Mouse (Mus musculus): ENCODE results near the gene Med12l. TPM values are rescaled to one million over a fixed set of nuclear protein-coding genes. Genes with fewer than 3 reads are reported as not detected.

Gene Med12l
- polyA plus RNA-seq, 1 experiment from 2014 or later, result 5.5 TPM

GRCm38 (mm10) chr3:59168476-59168875 is 162.9 kb downstream of the Med12l start:
- no peak overlapping the region for H3K27ac ChIP-seq (ENCODE audit: low read depth, low read length)
- H3K4me3 ChIP-seq (ENCODE audit: low read depth, low read length), result no peak overlapping the region
- H3K4me2 ChIP-seq (ENCODE audit: low read depth, low read length, severe bottlenecking), result no peak overlapping the region
- DNase-seq (ENCODE audit: low spot score) (no peak), ATAC-seq (replicated peaks; ENCODE audit: low FRiP score) (no peak)
- WGBS, result 89% methylated on average over 6 of the region's 6 CpGs
- H3K27me3 ChIP-seq (ENCODE audit: control insufficient read depth, insufficient read depth, low read length), result no peaks in the 10 kb centered on the region
- no peaks in the 10 kb centered on the region for H3K36me3 ChIP-seq (ENCODE audit: control insufficient read depth, insufficient read depth, low read length)
- H3K4me1 ChIP-seq (replicated peaks; ENCODE audit: control insufficient read depth, insufficient read depth, low read length), result no peaks in the 10 kb centered on the region
- no peak overlapping the region for H3K9ac ChIP-seq (ENCODE audit: low read length)
- H3K9me3 ChIP-seq (ENCODE audit: control insufficient read depth, low read length), result no peaks in the 10 kb centered on the region

- Histone ChIP-seq H3K4me1 (replicated peaks; ENCODE audit: control insufficient read depth, insufficient read depth, low read length) (no peaks in the 10 kb centered on the region), H3K4me2 (ENCODE audit: low read depth, low read length, severe bottlenecking) (no peak overlapping the region), H3K27ac (ENCODE audit: low read depth, low read length) (no peak overlapping the region), H3K4me3 (ENCODE audit: low read depth, low read length) (no peak overlapping the region), H3K27me3 (ENCODE audit: control insufficient read depth, insufficient read depth, low read length) (no peaks in the 10 kb centered on the region), H3K9me3 (ENCODE audit: control insufficient read depth, low read length) (no peaks in the 10 kb centered on the region), H3K9ac (ENCODE audit: low read length) (no peak overlapping the region), H3K36me3 (ENCODE audit: control insufficient read depth, insufficient read depth, low read length) (no peaks in the 10 kb centered on the region)
- ATAC-seq (replicated peaks; ENCODE audit: low FRiP score) (no peak), DNase-seq (ENCODE audit: low spot score) (no peak)
- WGBS, result 83% methylated on average over 4 of the region's 4 CpGs
Observed at GRCm38 (mm10) chr3:59169215-59169614, 163.6 kb downstream of the Med12l start.

GRCm38 (mm10) chr3:59169921-59170627 is 164.4 kb downstream of the Med12l start:
- no peak overlapping the region for H3K9ac ChIP-seq (ENCODE audit: low read length)
- H3K27me3 ChIP-seq (ENCODE audit: control insufficient read depth, insufficient read depth, low read length), result no peaks in the 10 kb centered on the region
- H3K4me2 ChIP-seq (ENCODE audit: low read depth, low read length, severe bottlenecking), result no peak overlapping the region
- H3K4me1 ChIP-seq (replicated peaks; ENCODE audit: control insufficient read depth, insufficient read depth, low read length), result no peaks in the 10 kb centered on the region
- no peak overlapping the region for H3K27ac ChIP-seq (ENCODE audit: low read depth, low read length)
- WGBS, result 60% methylated on average over 2 of the region's 2 CpGs
- ATAC-seq (replicated peaks; ENCODE audit: low FRiP score), result no peak
- DNase-seq (ENCODE audit: low spot score), result no peak
- no peaks in the 10 kb centered on the region for H3K36me3 ChIP-seq (ENCODE audit: control insufficient read depth, insufficient read depth, low read length)
- H3K4me3 ChIP-seq (ENCODE audit: low read depth, low read length), result no peak overlapping the region
- no peaks in the 10 kb centered on the region for H3K9me3 ChIP-seq (ENCODE audit: control insufficient read depth, low read length)

- ATAC-seq (replicated peaks; ENCODE audit: low FRiP score), result no peak
Observed at GRCm38 (mm10) chr3:59174426-59175154, 169.0 kb downstream of the Med12l start.

GRCm38 (mm10) chr3:59175234-59175633 is 169.6 kb downstream of the Med12l start:
- Histone ChIP-seq H3K4me2 (ENCODE audit: low read depth, low read length, severe bottlenecking) (no peak overlapping the region), H3K27me3 (ENCODE audit: control insufficient read depth, insufficient read depth, low read length) (no peaks in the 10 kb centered on the region), H3K4me1 (replicated peaks; ENCODE audit: control insufficient read depth, insufficient read depth, low read length) (no peaks in the 10 kb centered on the region), H3K9me3 (ENCODE audit: control insufficient read depth, low read length) (no peaks in the 10 kb centered on the region), H3K36me3 (ENCODE audit: control insufficient read depth, insufficient read depth, low read length) (no peaks in the 10 kb centered on the region), H3K9ac (ENCODE audit: low read length) (no peak overlapping the region), H3K27ac (ENCODE audit: low read depth, low read length) (no peak overlapping the region), H3K4me3 (ENCODE audit: low read depth, low read length) (no peak overlapping the region)
- no peak for ATAC-seq (replicated peaks; ENCODE audit: low FRiP score)
- no peak for DNase-seq (ENCODE audit: low spot score)
- WGBS, result 47% methylated on average over 5 of the region's 5 CpGs

More at GRCm38 (mm10) chr3:59174426-59175154, 169.0 kb downstream of the Med12l start:
- H3K27me3 ChIP-seq (ENCODE audit: control insufficient read depth, insufficient read depth, low read length), result no peaks in the 10 kb centered on the region
- H3K9ac ChIP-seq (ENCODE audit: low read length), result no peak overlapping the region
- H3K36me3 ChIP-seq (ENCODE audit: control insufficient read depth, insufficient read depth, low read length), result no peaks in the 10 kb centered on the region
- H3K4me3 ChIP-seq (ENCODE audit: low read depth, low read length), result no peak overlapping the region
- WGBS, result 84% methylated on average over 6 of the region's 6 CpGs
- no peak overlapping the region for H3K27ac ChIP-seq (ENCODE audit: low read depth, low read length)
- H3K9me3 ChIP-seq (ENCODE audit: control insufficient read depth, low read length), result no peaks in the 10 kb centered on the region
- no peak overlapping the region for H3K4me2 ChIP-seq (ENCODE audit: low read depth, low read length, severe bottlenecking)
- no peak for DNase-seq (ENCODE audit: low spot score)
- H3K4me1 ChIP-seq (replicated peaks; ENCODE audit: control insufficient read depth, insufficient read depth, low read length), result no peaks in the 10 kb centered on the region

- Histone ChIP-seq H3K36me3 (ENCODE audit: control insufficient read depth, insufficient read depth, low read length) (no peaks in the 10 kb centered on the region), H3K4me2 (ENCODE audit: low read depth, low read length, severe bottlenecking) (no peak overlapping the region), H3K9ac (ENCODE audit: low read length) (no peak overlapping the region), H3K27ac (ENCODE audit: low read depth, low read length) (no peak overlapping the region), H3K4me3 (ENCODE audit: low read depth, low read length) (no peak overlapping the region), H3K27me3 (ENCODE audit: control insufficient read depth, insufficient read depth, low read length) (no peaks in the 10 kb centered on the region), H3K9me3 (ENCODE audit: control insufficient read depth, low read length) (no peaks in the 10 kb centered on the region), H3K4me1 (replicated peaks; ENCODE audit: control insufficient read depth, insufficient read depth, low read length) (no peaks in the 10 kb centered on the region)
- ATAC-seq (replicated peaks; ENCODE audit: low FRiP score) (no peak), DNase-seq (ENCODE audit: low spot score) (no peak)
- whole genome bisulfite sequencing, result 68% methylated on average over 5 of the region's 5 CpGs
Observed at GRCm38 (mm10) chr3:59176871-59177270, 171.2 kb downstream of the Med12l start.

- H3K36me3 ChIP-seq (ENCODE audit: control insufficient read depth, insufficient read depth, low read length), result no peaks in the 10 kb centered on the region
- DNase-seq (ENCODE audit: low spot score) (no peak), ATAC-seq (replicated peaks; ENCODE audit: low FRiP score) (no peak)
- no peaks in the 10 kb centered on the region for H3K4me1 ChIP-seq (replicated peaks; ENCODE audit: control insufficient read depth, insufficient read depth, low read length)
- H3K4me3 ChIP-seq (ENCODE audit: low read depth, low read length), result no peak overlapping the region
- no peak overlapping the region for H3K4me2 ChIP-seq (ENCODE audit: low read depth, low read length, severe bottlenecking)
- H3K9me3 ChIP-seq (ENCODE audit: control insufficient read depth, low read length), result no peaks in the 10 kb centered on the region
- H3K27me3 ChIP-seq (ENCODE audit: control insufficient read depth, insufficient read depth, low read length), result no peaks in the 10 kb centered on the region
- 69% methylated on average over 5 of the region's 5 CpGs for WGBS
- no peak overlapping the region for H3K9ac ChIP-seq (ENCODE audit: low read length)
- no peak overlapping the region for H3K27ac ChIP-seq (ENCODE audit: low read depth, low read length)
Observed at GRCm38 (mm10) chr3:59181134-59181533, 175.5 kb downstream of the Med12l start.

GRCm38 (mm10) chr3:59182129-59182528 is 176.5 kb downstream of the Med12l start:
- no peaks in the 10 kb centered on the region for H3K36me3 ChIP-seq (ENCODE audit: control insufficient read depth, insufficient read depth, low read length)
- H3K4me2 ChIP-seq (ENCODE audit: low read depth, low read length, severe bottlenecking), result no peak overlapping the region
- peak; percentile 49; the same call in 1 of the 2 replicates for ATAC-seq (replicated peaks; ENCODE audit: low FRiP score)
- H3K4me3 ChIP-seq (ENCODE audit: low read depth, low read length), result no peak overlapping the region
- H3K27ac ChIP-seq (ENCODE audit: low read depth, low read length), result no peak overlapping the region
- no peaks in the 10 kb centered on the region for H3K9me3 ChIP-seq (ENCODE audit: control insufficient read depth, low read length)
- H3K27me3 ChIP-seq (ENCODE audit: control insufficient read depth, insufficient read depth, low read length), result no peaks in the 10 kb centered on the region
- no peaks in the 10 kb centered on the region for H3K4me1 ChIP-seq (replicated peaks; ENCODE audit: control insufficient read depth, insufficient read depth, low read length)
- H3K9ac ChIP-seq (ENCODE audit: low read length), result no peak overlapping the region
- DNase-seq (ENCODE audit: low spot score), result no peak

GRCm38 (mm10) chr3:59185662-59186061 is 180.0 kb downstream of the Med12l start:
- Histone ChIP-seq H3K4me3 (ENCODE audit: low read depth, low read length) (no peak overlapping the region), H3K36me3 (ENCODE audit: control insufficient read depth, insufficient read depth, low read length) (no peaks in the 10 kb centered on the region), H3K9ac (ENCODE audit: low read length) (no peak overlapping the region), H3K27ac (ENCODE audit: low read depth, low read length) (no peak overlapping the region), H3K9me3 (ENCODE audit: control insufficient read depth, low read length) (no peaks in the 10 kb centered on the region), H3K4me2 (ENCODE audit: low read depth, low read length, severe bottlenecking) (no peak overlapping the region), H3K27me3 (ENCODE audit: control insufficient read depth, insufficient read depth, low read length) (no peaks in the 10 kb centered on the region), H3K4me1 (replicated peaks; ENCODE audit: control insufficient read depth, insufficient read depth, low read length) (no peaks in the 10 kb centered on the region)
- ATAC-seq (replicated peaks; ENCODE audit: low FRiP score), result no peak
- WGBS, result 94% methylated on average over 4 of the region's 4 CpGs
- DNase-seq (ENCODE audit: low spot score), result no peak
